Mouse (Mus musculus): Measurements from ENCODE around the gene Kif2c.

Gene Kif2c

DNA sequence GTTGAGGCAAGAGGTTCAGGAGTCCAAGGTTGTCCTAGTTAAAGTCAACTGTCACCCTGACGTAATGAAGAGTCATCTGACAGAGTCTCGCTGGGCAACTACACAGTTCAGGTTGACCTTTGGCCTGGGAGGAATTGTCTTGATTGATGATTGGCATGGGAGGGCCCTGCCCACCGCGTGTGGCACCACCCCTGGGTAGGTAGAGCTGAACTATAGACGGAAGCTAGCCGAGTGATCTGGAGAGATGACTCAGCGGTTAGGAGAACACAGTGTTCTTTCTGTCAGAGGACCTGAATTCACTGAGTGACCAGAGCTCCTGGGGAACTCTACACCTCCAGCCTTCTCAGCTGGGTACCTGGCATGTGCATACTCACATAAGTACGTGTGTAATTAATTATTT, 46.4 kb downstream of the Kif2c start:
- DNase-seq (ENCODE audit: low spot score): no peak

DNA sequence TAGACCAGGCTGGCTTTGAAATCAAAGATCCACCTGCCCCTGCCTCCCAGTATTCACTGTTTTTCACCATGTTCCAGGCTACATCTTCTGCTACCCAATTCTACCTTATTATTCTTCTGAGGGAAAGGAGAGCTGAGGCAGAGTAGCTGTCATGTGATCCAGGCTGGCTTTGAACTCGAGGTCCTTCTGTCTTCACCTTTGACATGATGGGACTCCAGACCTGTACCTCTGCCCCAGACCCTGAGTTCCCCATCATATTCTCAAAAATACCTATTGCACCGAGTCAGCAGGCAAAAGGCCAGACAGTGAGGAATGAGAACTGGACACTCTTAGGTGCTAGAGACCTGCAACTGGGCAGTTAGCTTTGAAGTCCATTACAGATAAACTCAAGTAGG, 47.8 kb downstream of the Kif2c start:
- DNase-seq (ENCODE audit: low spot score): no peak

DNA sequence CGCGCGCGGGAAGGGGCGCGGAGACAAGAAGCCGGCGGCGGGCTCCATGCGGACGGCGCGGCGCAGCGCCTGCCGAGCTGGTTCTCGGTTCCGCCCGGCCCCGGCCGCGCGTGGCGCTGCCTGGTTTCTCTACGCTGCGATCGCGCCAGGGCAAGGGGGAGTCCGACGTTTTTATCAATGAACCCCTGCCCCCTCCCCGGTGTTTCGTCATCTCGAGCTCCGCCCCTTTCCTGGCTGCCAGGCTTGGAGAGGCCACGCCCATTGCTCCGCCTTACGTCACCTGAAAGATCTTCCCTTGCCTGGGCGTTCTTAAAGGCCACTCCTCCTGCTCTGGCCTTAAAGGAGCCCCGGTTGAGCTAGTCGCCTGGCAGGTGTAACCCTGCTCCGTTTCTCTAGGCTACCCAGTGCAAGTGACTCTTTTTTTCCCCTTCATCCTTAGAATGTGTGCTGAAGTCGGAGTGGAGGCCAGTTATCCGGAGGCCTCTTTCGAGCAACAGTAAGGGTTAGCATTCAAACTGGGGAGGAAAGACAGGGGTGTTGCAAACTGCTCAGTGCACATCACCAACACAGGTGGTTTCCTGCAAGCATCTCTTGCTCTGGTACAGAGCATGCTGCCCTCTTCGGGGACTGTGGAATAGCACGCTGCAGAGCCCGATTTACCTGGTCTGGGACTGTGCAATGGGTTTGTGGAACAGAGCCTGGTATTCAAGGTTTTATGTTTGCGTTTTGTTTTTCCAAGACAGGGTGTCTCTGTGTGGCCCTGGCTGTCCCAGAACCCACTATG, 48.4 kb downstream of the Kif2c start, which contains the start of gene Plk3:
Gene Plk3, minus strand, starts transcription at position 147 of the 784 bp plus-strand sequence.
- peak; percentile 97 for DNase-seq (ENCODE audit: low spot score)

DNA sequence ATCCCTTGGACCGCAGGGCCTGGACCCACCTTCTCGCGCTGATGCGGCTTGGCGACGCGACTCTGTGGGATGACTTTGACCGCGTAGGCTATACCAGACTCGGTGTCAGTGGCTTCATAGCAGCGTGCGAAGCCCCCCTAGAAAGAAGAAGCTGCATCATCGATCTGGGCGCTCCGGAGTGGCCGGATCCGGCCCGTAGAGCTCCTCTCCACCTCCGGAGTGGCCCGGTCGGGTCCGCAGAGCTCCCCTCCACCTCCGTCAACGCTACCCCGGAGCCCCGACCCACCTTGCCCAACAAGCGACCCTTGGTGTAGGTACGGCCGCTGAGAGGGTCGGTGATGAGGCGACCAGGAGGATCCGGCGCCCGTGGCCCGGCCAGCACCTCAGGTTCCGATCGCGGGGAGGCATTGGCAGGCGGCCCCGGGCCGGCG, 49.1 kb downstream of the Kif2c start:
- no peak for DNase-seq (ENCODE audit: low spot score)

DNA sequence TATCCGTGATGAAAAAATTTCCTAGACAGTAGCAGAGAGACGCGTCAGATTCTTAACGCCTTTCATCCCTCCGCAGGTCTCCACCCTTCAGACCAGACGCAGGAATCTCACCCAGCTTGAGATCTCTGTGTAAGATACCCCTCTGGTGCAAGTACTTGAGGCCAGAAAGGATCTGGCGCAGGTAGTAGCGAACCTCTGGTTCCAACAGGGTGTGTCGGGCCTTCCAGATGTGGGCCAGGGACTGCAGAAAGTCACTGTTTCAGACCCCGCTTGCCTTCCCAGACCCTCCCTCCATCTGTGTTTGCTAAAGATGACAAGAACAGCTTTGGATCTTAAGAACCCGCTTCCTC, 49.7 kb downstream of the Kif2c start:
- DNase-seq (ENCODE audit: low spot score): no peak

DNA sequence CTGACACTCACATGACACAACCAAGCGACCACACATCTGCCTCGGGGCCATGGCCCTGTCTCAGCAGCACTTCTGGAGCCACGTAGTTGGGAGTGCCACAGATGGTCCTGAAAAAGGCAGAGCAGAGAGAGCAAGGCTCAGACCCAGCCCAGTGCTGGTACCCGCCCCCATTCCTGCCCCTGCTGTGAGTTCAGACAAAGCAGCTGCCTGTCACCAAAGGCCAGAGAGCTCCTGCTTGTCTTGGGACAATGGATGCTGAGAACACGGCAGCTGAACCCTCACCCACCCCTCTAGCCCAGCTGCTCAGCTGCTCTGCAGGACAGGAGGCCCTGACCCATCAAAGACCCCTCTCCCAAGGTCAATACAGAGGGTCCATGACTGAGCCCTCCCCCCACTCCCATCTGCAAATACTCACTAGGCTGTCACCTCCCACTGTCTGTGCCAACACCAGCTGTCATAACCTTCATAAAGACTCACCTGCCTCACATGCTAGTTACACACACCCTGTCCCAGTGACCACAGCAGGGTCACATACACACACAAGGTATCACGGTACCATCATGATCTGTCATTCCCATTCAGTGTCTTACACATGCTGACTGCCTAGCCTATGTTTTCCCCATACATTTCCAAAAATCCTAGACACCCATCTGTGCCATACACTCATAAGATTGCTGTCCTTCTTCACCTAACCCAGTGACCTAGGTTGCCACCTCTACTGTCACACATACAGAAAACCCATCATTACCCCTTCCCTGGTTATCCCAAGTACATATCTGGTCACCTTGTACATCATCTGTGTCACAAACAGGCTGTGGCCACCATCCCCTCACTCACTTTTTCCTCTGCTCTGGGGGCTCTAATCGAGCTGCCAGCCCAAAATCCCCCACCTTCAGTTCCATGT, 50.3 kb downstream of the Kif2c start:
- no peak for DNase-seq (ENCODE audit: low spot score)

DNA sequence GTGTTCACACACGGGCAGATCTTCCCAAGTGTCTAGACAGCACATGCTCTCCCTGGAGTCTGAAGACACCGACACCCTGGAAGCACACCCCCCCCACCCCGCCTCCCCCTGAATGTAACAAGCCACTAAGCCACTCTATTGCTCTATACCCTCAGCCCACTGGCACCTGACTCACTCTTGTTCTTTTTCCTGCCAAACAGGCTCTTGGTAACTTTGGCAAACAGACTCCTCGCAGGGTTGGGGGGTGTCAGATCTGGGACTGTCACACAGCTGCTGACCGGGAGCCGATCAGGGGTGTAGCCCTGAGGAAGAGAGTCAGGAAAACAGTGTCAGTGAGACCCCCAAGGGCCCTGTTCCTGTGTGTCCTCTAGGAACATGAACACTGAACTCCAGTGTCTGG, 51.2 kb downstream of the Kif2c start:
- no peak for DNase-seq (ENCODE audit: low spot score)

DNA sequence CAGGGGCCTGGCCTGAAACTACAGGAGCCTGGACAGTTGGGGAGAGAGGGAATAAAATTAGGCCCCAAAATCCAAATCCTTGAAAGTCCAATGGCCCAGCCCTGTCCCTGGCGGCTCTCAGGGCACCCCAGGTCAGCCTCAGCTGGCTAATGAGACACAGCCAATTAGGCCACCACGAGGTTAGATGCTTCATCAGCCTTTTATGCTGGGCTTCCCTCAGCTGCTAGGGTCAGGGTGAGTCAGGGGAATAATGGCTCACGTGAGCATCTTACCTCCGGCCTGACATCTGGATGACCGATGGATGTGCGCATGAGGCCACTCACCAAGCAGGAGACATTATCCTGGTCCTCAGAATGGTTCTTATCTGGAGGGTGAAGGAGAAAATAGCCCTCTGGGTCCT, 51.6 kb downstream of the Kif2c start:
- no peak for DNase-seq (ENCODE audit: low spot score)

DNA sequence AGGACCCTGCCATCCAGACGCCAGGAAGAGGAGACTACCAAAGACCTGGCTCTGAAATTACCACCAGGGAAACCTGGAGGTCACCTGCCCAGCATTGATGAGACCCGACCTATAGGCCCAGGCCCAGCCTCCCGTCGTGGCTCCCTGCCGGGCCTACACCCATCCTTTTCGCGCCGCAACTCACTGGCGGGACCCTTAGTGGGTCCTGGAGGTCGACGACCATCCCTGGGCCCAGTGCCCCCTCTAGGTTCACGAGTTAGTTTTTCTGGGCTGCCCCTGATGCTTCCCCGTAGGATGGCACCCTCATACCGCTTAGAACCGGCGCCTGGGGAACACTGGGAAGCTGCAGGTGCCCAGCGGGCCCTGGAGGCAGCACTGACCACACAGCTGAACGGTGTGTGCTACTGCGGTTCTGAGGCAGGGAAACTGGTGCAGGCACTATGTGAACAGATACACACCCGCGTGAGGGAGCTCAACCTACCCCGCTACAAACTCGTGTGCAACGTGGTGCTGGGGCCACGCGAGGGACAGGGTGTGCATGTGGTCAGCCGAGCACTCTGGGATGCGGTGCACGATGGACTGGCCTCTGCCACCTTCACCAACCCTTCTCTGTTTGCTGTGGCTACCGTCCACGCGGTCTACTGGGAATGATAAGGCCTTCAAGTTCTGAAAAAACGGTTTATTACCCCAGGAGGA, 54.3 kb downstream of the Kif2c start:
- DNase-seq (ENCODE audit: low spot score): no peak

DNA sequence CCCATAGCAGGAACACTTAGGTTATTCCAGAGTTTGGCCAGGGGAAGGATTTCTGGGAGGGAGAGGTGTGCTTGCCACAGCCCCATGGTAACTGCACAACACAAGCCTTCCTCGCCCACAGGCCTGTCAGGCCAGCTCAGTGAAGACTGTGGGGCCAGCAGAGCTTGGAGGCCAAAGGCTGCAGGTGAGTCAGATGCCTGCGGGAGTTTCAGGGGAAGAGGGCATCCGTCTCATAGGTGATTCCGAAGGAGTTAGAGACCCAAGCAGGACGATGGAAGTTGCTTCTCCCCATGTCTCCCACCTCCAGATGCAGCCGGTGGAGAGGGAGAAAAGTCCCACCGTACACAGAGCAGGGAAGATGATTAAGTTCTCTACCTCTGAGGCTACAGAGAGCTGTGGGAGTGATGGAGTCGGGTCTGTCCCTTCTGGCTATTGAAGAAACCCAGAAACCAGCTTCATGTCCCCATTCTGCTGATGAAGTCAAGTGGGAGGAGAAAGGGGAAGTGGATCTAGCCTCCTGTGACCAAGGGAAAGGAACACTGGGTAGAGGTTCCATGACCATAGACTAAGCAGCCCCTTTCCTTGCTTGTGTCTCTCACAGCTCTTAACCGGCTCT, 55.7 kb downstream of the Kif2c start, which contains the start of gene Tctex1d4:
Gene Tctex1d4, plus strand, starts transcription at position 120 of the 616 bp plus-strand sequence.
- no peak for DNase-seq (ENCODE audit: low spot score)

DNA sequence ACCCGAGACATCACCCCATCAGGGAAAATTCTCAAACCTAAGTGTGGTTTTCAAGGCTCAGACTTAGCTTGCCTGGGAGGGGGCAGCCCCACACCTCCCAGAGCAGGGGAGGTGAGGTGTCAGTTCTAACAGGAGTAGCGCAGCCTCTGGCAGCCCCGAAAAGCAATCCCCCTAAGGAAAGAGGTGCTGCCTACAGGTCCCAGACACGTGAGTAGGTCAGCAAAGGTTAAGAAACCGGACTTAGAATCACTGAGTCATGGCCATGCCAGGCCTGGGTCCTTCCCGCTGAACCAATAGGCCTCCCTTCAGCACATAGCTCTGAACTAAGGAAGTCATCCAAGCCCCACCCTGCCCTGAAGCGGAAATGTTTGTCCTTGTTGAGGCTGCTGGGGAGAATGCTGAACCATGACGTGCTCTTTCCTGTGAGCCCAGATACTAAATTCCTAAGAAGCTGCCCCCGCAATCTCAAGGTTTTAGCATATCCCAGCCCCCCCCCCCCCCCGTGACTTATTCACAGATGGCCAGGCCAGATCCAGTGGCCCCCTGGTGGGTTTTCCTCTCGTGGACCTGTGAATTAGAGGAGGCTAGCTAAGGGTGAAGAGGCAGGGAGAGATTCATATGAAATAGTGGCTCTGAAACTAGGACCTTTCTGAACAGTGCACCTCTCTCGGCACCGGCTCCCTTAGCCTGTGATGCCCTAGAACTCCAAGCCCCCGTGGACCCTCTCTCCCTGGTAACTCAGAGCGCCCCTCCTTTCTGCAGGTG, 56.3 kb downstream of the Kif2c start:
- no peak for DNase-seq (ENCODE audit: low spot score)

DNA sequence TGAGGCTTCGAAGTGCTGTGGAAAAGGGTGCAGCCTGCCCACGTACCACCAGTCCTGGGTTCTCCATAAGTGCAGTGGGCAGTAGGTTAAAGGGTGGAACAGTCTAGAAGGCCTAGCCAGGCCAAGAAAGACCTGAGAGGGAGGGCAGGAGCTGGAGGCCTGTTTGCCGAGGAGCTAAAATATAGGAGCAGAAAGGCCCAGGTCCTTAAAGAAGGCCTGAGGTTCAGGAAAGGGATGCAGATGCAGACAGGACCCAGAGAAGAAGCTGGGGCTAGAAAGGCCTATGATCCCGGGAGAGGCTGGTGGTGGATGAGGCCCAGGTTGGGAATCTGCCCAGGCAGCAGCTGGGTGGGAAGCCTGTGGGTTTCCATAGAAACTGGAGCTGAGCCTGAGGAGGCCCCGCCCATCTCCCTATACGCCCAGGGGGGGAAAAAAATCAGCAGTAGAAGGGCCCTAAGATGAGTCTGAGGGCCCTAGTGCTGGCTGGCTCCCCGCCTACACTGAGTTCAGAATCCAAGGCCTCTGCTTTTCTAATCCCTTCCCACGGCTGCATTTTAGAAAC, 57.0 kb downstream of the Kif2c start, which contains the start of gene Btbd19:
Gene Btbd19, minus strand, starts transcription at position 378 of the 562 bp plus-strand sequence.
- DNase-seq (ENCODE audit: low spot score): no peak

DNA sequence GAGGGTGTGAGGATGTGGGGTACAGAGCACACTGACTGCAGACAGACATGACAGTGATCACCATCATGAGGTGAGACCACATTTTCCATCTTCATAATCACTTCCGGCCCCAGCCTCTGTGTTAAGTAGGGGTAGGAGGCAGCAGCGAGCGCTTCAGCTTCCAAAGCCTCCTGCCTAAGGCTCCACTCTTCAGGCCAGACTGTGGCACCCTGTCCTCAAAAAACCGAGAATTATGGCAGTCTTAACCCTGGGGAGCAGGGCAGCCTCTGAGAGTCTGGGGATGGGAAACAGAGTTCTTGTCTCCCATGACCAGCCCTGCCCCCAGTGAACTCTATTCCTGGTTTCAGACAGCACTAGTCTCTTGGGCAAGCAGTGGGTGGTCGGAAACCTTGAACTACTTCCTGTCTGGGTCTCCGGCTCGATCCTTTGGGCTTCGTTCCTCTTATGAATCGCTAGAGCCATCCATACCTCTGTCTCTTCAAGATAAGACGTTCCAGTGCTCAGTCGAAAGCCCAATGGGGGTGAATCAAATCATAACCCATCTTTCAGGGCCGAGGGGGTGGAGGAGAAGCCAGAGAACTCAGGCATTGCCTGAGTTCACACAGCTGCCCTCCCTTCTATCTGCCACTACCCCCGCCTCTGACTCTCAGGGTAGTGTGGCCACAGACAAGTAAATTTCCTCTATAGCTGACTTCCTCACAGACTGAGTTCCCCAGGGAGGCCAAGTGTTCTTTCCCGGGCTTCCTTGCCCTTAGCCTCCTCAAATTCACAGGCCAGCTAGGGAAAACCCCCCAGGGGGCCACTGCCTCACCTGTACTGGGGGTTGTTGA, 57.7 kb downstream of the Kif2c start:
- no peak for DNase-seq (ENCODE audit: low spot score)

DNA sequence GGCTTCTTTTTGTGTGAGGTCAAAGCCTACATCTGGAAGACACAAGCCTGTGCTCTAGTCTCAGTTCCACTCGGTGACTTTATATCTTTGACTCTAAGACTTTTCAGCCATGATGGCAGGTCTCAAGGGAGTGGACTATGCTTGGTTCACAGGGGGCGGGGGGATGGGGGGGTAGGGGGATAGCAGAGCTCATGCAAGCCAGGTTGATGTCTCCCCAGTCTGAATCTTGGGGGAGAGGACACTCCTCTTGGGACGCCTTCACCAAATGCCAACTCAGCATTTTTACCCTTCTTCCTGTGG, 58.3 kb downstream of the Kif2c start:
- DNase-seq (ENCODE audit: low spot score): no peak

DNA sequence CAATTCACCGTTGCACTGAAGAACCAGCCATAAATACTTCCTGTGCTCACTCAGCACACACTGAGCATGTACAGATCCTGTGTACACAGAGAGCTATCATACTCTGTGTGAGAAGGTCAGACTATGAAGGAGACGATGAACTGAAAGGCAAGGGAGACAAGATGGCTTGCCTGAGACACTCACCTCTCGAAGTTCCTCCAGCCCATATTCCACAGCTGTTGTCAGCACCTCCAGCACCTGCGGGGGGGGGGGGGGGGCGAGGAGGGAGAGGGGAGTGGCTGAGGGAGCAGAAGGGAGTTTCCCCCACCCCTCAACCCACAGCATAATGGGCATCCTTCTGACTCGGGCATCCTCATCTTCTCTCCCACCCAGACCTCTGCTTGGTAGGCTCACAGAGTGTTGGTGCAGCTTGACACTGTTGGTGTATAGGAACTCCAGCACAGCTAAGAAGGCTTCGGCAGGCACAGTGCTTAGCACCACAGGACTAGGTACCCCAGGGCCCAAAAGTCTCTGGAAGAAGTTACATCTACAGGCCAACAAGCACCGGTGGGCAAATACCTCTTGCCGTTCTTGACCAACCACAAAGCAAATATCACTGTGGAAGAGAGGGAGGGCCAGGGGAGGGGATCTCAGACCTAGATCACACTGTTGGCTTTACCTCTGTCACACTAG, 58.8 kb downstream of the Kif2c start:
- no peak for DNase-seq (ENCODE audit: low spot score)

DNA sequence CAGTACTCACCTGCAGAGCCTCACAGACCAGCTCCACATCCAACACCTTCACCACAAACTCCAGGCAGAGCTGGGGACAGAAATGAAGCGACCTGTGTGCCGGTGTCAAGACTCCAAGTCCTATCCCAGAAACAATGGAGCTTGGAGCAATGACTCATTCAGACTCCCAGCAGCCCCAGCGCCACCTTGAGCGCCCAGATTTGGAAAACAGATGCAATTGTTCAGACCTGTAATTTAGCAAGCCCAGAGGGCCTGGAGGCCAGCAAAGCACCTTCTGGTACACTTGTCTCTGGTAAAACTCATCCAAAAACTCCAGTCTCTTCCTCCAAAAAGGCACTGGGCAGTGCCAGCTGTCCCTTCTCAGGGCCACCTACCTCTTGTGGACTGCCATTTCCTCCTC, 60.2 kb downstream of the Kif2c start:
- no peak for DNase-seq (ENCODE audit: low spot score)

DNA sequence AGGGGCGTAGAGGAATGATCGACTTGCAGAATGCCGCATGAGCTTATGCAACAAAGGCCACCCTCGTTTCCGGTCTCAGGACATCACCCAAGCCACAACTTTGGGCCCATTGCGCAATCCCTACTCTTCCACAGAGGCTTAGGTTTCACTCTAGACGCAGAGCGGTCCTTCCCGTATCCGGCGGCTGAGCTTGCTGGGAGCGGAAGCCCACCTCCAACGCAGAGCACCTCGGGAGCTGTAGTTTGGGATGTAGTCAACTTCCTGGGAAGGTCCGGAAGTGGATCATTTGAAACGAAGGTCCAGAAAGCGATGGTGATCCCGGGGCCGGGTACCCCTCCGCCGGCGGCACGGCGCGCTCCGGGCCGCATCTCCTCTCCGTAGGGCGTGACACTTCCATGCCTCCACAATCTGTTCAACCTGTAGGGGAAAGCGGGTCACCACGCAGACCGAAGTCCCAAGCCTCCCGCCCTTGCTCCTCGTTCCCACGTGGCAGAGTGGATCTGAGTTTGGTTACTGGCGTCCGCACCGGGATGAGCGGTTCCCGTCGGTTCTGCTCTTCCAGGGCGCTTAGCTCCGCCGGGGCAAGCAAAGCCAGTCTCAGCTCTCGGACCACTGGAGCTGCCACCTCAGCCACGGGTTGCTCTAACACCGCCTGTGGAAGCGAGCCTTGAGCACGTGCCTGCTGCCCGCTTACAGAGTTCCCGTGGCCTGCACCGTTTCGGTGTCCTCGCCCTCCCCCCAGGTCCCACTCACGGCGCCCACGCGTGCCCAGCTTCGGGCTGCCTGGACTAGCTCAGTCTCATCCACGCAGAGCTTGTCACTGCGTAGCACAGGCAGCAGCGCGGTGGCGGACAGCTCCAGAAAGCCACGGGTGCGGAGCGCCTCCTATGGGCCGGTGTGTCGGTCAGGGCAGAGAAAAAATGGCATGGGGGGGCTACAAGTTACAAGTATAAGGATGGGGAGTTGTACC, 61.7 kb downstream of the Kif2c start:
- peak; percentile 95 for DNase-seq (ENCODE audit: low spot score)

DNA sequence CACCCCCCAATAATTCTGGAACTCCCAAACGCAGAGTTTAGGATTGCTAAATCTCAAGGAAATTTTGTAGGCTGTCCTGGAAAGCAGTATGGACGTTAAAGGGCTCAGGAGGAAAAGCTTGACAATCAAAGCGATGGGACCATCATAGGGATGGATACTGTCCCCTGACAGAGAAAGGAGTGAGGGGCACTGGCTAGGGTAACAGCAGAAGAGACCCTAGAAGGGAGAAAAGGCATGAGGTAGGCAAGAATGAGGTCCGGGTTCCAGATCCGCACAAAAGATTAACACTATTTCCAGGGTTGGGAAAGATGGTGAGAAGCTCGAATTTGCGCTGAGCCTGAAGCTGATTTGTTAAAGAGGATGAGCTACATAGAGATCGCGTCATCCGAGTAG, 62.4 kb downstream of the Kif2c start:
- DNase-seq (ENCODE audit: low spot score): no peak
